Mouse (Mus musculus) hindbrain, embryonic 16.5 days (tissue): ENCODE data around the gene Smim26. TPM values are rescaled to one million over a fixed set of nuclear protein-coding genes. Genes with fewer than 3 reads are reported as not detected.
A peak's percentile ranks its signal among the peaks of the same experiment; 100 is the strongest.

ENCODE experiments used
- ATAC-seq: fragments of 200-750 bp; cut with Nextera tagmentation; 2 replicates; pipeline ENCODE4 v1.8.0; 2017; ENCODE audit warnings: moderate TSS enrichment, moderate library complexity
- H3K27ac ChIP-seq: fragments of 300-500 bp; sonication (generic); 2 replicates; pipeline ENCODE4 v1.5.1; 2014; ENCODE audit warnings: low read depth, mild to moderate bottlenecking, control low read depth, low read length, moderate library complexity
- H3K27me3 ChIP-seq: fragments of 300-500 bp; sonication (generic); replicated peaks from 2 replicates; pipeline ENCODE4 v1.6.1; 2014; ENCODE audit warnings: low read length; ENCODE audit not compliant: control insufficient read depth, insufficient read depth
- H3K36me3 ChIP-seq: fragments of 300-500 bp; sonication (generic); 2 replicates; pipeline ENCODE4 v1.6.1; 2014; ENCODE audit warnings: mild to moderate bottlenecking, low read length, moderate library complexity, mixed read lengths; ENCODE audit not compliant: control insufficient read depth, insufficient read depth
- H3K4me1 ChIP-seq: fragments of 300-500 bp; sonication (generic); 2 replicates; pipeline ENCODE4 v1.6.1; 2014; ENCODE audit warnings: low read depth, low read length; ENCODE audit not compliant: control insufficient read depth, insufficient read depth
- H3K4me2 ChIP-seq: fragments of 300-500 bp; sonication (generic); 2 replicates; pipeline ENCODE4 v1.6.1; 2014; ENCODE audit warnings: mild to moderate bottlenecking, low read length, control low read depth, moderate library complexity
- H3K4me3 ChIP-seq: fragments of 300-500 bp; sonication (generic); 2 replicates; pipeline ENCODE4 v1.5.1; 2014; ENCODE audit warnings: mild to moderate bottlenecking, low read length, control low read depth, moderate library complexity
- H3K9ac ChIP-seq: fragments of 300-500 bp; sonication (generic); 2 replicates; pipeline ENCODE4 v1.6.1; 2014; ENCODE audit warnings: low read depth, mild to moderate bottlenecking, control low read depth, low read length, moderate library complexity
- H3K9me3 ChIP-seq: fragments of 300-500 bp; sonication (generic); 2 replicates; pipeline ENCODE4 v1.6.1; 2014; ENCODE audit warnings: mild to moderate bottlenecking, low read length, moderate library complexity; ENCODE audit not compliant: control insufficient read depth
- WGBS: fragments of 180-500 bp; shearing (Covaris S2); extraction: QIAGEN DNeasy Blood & Tissue Kit; methylation state at CpG from one replicate; pipeline ENCODE4 v1.1.7; 2014; 5-methylcytosine and 5-hydroxymethylcytosine counted together
- polyA plus RNA-seq: library from polyadenylated mRNA; unstranded; fragments of >200 nt; fragmentation: Nextera tagmentation; extraction: Ambion mirVana; gene quantifications from 2 replicates; pipeline ENCODE4 v1.2.1, GENCODE M21; 2015

Smim26 gene
- polyA plus RNA-seq, result 59.8 and 63.3 TPM in 2 replicates

DNA sequence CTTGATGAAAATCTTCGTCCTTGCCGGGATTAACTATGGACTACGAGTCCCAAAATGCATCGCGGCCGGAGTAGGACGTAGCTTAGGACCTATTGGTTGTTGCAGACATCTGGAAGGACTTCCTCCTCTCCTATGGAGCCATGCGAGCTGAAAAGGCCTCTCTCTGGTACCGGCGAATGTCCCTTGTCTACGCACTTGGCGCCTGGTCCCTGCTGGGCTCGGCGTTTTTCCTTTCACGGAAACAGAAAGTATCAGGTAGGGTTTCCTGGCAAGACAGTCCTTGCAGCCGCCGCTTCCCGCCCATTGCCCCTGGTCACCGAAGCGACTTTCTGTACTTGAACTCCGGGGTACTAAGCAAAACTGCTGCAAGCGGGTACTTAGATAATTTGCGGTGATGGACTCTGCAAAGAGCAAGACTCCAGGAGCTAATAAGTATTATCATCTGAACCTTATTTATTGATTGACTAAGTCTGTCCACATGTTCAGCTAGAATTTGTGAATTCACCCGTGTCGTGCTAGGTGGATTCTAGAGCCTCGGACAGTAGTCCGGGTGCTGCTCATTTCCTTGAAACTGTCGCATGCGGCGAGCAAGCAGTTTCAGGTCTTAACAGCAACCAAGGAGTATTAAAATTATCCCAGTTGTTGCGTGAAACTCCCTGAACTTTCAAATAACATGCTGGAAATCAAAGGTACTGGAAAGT lies at the start of gene Smim26:
Smim26 (plus strand) TSS at position 104 of the 701 bp plus-strand sequence.
- WGBS, result 2% methylated on average over 31 of the region's 31 CpGs
- Histone ChIP-seq H3K9me3 (no peaks in the 10 kb centered on the region), H3K4me1 (peaks cover 4% of the 10 kb centered on the region; the same call in 1 of the 2 replicates), H3K4me2 (peak within 1 kb of the TSS; percentile 70), H3K9ac (peak within 1 kb of the TSS; percentile 72), H3K36me3 (peaks cover 7% of the 10 kb centered on the region; the same call in 1 of the 2 replicates), H3K27me3 (no peaks in the 10 kb centered on the region), H3K4me3 (peak within 1 kb of the TSS; percentile 65), H3K27ac (peak within 1 kb of the TSS; percentile 40; the same call in 1 of the 2 replicates)
- ATAC-seq, result peak; percentile 98

DNA sequence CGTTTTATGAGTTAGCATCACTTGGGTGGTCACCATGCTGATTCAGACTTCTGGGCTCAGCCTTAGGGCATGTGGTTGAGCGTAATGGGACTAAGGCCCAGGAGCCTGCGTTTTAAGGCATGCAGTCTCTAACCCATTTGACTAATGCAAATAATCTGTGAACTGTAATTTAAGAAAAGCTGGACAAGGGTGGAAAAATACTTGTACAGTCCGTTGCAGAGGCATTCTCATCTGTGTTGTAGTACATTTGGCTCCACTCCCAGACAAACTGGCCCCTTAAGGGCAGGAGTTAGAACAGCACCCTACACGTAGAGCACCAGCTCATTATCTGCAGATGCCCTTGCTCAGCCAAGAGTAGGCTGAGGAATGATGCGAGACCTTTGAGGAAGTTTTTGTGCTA lies 49.2 kb upstream of the Smim26 start:
- Histone ChIP-seq H3K4me2 (no peak overlapping the region), H3K4me3 (no peak overlapping the region), H3K36me3 (peaks cover 29% of the 10 kb centered on the region), H3K27ac (no peak overlapping the region), H3K9ac (no peak overlapping the region), H3K27me3 (no peaks in the 10 kb centered on the region), H3K4me1 (no peaks in the 10 kb centered on the region), H3K9me3 (no peaks in the 10 kb centered on the region)
- WGBS, result 82% methylated on average over 6 of the region's 6 CpGs
- no peak for ATAC-seq

- 94% methylated on average over 2 of the region's 2 CpGs for WGBS
- no peak for ATAC-seq
- Histone ChIP-seq H3K4me2 (no peak overlapping the region), H3K27me3 (no peaks in the 10 kb centered on the region), H3K4me3 (no peak overlapping the region), H3K9me3 (no peaks in the 10 kb centered on the region), H3K27ac (no peak overlapping the region), H3K36me3 (peaks cover 25% of the 10 kb centered on the region), H3K4me1 (peaks cover 3% of the 10 kb centered on the region; the same call in 1 of the 2 replicates), H3K9ac (no peak overlapping the region)
These were observed 48.8 kb upstream of the Smim26 start for GRCm38 (mm10) chr2:144545061-144545460.

DNA sequence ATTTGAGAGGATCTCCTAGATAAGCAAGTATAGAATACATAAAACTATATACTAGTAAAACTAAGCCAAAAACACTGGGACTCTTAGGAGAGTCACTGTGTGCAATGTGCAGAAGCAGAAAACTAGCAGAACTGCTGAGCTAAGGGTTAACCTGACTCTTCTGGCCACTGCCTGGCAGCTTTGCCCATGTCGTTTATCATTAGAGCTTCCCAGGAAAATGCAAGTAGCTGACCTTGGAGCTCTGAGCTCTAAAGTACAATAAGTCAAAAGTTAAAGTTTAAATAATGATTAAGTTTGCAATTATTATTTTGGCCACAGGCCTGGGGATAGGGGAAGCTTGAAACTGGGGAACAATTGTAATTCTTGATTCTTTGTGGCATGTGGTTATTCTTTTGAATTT lies 48.4 kb upstream of the Smim26 start:
- H3K4me2 ChIP-seq, result no peak overlapping the region
- no peaks in the 10 kb centered on the region for H3K9me3 ChIP-seq
- no peak overlapping the region for H3K9ac ChIP-seq
- H3K27me3 ChIP-seq, result no peaks in the 10 kb centered on the region
- H3K36me3 ChIP-seq, result peaks cover 25% of the 10 kb centered on the region
- ATAC-seq, result no peak
- H3K4me1 ChIP-seq, result peaks cover 3% of the 10 kb centered on the region; the same call in 1 of the 2 replicates
- no peak overlapping the region for H3K4me3 ChIP-seq
- no peak overlapping the region for H3K27ac ChIP-seq
- WGBS, result 65% methylated on average over 1 of the region's 1 CpGs

DNA sequence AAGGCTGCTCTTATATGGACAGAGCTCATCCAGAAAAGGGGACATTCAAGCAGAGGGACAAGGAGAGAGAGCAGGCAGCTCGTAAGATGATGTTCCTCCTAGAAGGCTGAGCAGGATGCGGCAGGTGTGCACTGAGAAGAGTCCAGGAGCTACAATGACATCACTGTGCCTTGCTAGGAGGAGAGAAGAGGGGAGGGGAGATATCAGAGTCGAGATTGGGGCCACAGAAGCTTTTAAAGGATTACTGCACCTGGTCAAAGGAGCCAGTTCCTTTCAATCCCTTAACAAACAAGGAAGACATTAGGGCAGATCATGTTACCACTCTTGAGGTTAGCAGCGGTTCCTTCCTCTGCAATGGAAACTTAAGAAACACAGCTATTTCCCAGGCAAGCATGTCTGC lies 46.3 kb upstream of the Smim26 start:
- Histone ChIP-seq H3K4me2 (no peak overlapping the region), H3K9me3 (no peaks in the 10 kb centered on the region), H3K27ac (no peak overlapping the region), H3K36me3 (peaks cover 22% of the 10 kb centered on the region), H3K9ac (no peak overlapping the region), H3K27me3 (no peaks in the 10 kb centered on the region), H3K4me3 (no peak overlapping the region), H3K4me1 (peaks cover 3% of the 10 kb centered on the region; the same call in 1 of the 2 replicates)
- WGBS, result 91% methylated on average over 4 of the region's 4 CpGs
- no peak for ATAC-seq

DNA sequence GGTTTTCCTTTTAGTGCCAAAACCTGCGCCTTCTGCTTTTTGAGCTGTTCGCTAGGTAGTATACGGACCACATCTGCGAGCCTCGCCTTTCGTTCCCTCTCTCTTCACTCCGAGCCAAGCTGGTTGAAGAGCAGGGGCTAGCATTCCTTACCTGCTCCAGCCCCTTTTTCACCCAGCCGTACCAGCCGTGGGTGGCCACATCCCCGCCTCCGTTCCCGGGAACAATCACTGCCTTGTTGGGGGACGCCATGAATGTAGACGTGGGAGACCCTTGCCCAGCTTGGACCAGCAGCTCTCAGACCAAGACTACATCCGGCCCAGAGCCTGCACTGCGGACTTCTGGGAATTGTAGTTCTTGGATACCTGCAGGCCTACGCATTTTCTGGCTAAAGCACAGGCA lies 43.3 kb upstream of the Smim26 start, which contains the start of gene Rbbp9:
Rbbp9 (minus strand) TSS at position 341 of the 400 bp plus-strand sequence.
- Histone ChIP-seq H3K27ac (peak within 1 kb of the TSS; percentile 86), H3K4me2 (peak within 1 kb of the TSS; percentile 64), H3K9ac (peak within 1 kb of the TSS; percentile 93), H3K4me1 (peaks cover 8% of the 10 kb centered on the region), H3K9me3 (no peaks in the 10 kb centered on the region), H3K27me3 (no peaks in the 10 kb centered on the region), H3K4me3 (peak within 1 kb of the TSS; percentile 82), H3K36me3 (peaks cover 6% of the 10 kb centered on the region)
- under 1% methylated on average over 17 of the region's 17 CpGs for WGBS
- ATAC-seq, result peak; percentile 98

DNA sequence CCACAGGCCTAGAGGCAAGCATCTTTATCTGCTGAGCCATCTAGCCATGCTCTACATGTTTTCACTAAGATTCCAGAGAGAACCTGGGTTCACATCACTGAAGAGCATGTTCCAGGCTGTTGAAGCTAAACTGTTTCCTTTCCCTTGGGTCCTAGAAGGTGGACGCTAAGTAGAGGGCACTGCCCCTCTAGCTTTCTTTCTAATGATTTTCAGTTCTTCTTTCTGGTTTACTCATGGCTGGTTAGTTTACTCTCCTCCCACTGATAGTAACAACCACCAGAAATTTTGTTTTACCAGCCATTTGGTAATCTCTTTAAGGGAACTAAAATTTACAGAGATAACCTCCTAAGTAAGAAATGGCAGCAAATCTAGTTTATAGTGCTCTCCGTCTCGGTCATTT lies 39.9 kb upstream of the Smim26 start:
- H3K27ac ChIP-seq, result no peak overlapping the region
- H3K4me3 ChIP-seq, result no peak overlapping the region
- no peaks in the 10 kb centered on the region for H3K27me3 ChIP-seq
- peaks cover 16% of the 10 kb centered on the region for H3K4me1 ChIP-seq
- H3K36me3 ChIP-seq, result no peaks in the 10 kb centered on the region
- H3K4me2 ChIP-seq, result no peak overlapping the region
- H3K9me3 ChIP-seq, result no peaks in the 10 kb centered on the region
- ATAC-seq, result no peak
- 99% methylated on average over 3 of the region's 3 CpGs for WGBS
- H3K9ac ChIP-seq, result no peak overlapping the region

GRCm38 (mm10) chr2:144555286-144555819 lies 38.5 kb upstream of the Smim26 start:
- Histone ChIP-seq H3K4me1 (peaks cover 12% of the 10 kb centered on the region), H3K36me3 (no peaks in the 10 kb centered on the region; the same call in 1 of the 2 replicates), H3K27me3 (no peaks in the 10 kb centered on the region), H3K27ac (peak overlapping the region; percentile 71), H3K4me2 (peak overlapping the region; percentile 64), H3K9ac (peak overlapping the region; percentile 62), H3K9me3 (no peaks in the 10 kb centered on the region), H3K4me3 (peak overlapping the region; percentile 93)
- whole genome bisulfite sequencing, result 2% methylated on average over 14 of the region's 14 CpGs
- no peak for ATAC-seq

DNA sequence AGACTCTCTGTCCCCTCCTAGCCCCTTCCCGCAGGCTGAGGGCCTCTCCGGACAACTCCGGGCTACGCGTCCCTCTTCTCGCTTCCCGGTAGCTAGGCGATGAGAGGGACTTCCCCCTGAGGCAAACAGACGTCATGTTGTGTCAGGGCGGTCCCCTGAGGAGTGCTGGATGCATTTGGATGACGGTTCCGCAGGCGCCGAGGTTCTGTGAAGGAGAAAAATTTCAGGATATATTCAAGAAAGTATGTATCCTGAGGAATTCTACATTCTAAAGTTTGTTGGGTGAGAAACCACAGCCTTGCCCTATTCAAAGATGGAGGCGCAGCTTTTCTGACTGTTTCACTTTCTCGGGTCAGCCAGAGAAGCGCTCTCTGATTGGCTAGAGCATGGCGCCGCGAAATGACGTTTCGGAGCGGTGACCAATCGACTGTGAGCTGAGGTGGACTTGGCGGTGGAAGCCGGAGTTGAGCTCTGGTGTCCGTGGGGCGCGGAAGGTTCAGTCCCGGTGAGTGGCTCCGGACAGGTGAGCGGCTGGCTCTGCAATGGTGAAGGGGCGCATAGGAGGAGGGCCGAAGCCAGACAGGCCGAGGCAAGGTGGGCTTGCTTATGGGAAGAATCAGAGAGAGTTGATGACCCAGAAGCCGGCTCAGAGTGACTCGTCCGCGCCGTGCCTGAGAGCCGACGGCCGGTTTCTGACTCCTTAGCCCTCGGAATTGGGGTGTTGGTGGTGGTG lies 37.9 kb upstream of the Smim26 start, which contains the start of gene Sec23b:
Sec23b (plus strand) TSS at position 410 of the 733 bp plus-strand sequence.
- peak; percentile 99 for ATAC-seq
- no peaks in the 10 kb centered on the region for H3K27me3 ChIP-seq
- H3K4me3 ChIP-seq, result peak within 1 kb of the TSS; percentile 93
- H3K36me3 ChIP-seq, result no peaks in the 10 kb centered on the region; the same call in 1 of the 2 replicates
- H3K4me1 ChIP-seq, result peaks cover 12% of the 10 kb centered on the region
- H3K9me3 ChIP-seq, result no peaks in the 10 kb centered on the region
- H3K27ac ChIP-seq, result peak within 1 kb of the TSS; percentile 71
- WGBS, result under 1% methylated on average over 44 of the region's 44 CpGs
- peak within 1 kb of the TSS; percentile 70 for H3K4me2 ChIP-seq
- peak within 1 kb of the TSS; percentile 81 for H3K9ac ChIP-seq
